Mouse (Mus musculus) forebrain, embryonic 14.5 days (tissue): ENCODE measurements around the gene Gstt1. TPM values are rescaled to one million over a fixed set of nuclear protein-coding genes. Genes with fewer than 3 reads are reported as not detected.
"Not testable (repeated sequence)": the region's sequence is repeated elsewhere in the genome, so short reads cannot be mapped to it uniquely, and the experiment has no call there.

ENCODE experiments used
- ATAC-seq: fragments of 200-750 bp; cut with Nextera tagmentation; 2 replicates; pipeline ENCODE4 v1.8.0; 2017; ENCODE audit warnings: mild to moderate bottlenecking, moderate library complexity
- DNase-seq: peaks from one replicate; pipeline ENCODE4 v3.0.0-alpha.2; 2015; ENCODE audit warnings: low spot score
- H3K27ac ChIP-seq: fragments of 300-500 bp; sonication (generic); 2 replicates; pipeline ENCODE4 v1.5.1; 2014; ENCODE audit warnings: low read depth, mild to moderate bottlenecking, control low read depth, low read length, moderate library complexity
- H3K27me3 ChIP-seq: fragments of 300-500 bp; sonication (generic); replicated peaks from 2 replicates; pipeline ENCODE4 v1.6.1; 2014; ENCODE audit warnings: low read length, control low read depth, mixed read lengths; ENCODE audit not compliant: control insufficient read depth, insufficient read depth
- H3K36me3 ChIP-seq: fragments of 300-500 bp; sonication (generic); 2 replicates; pipeline ENCODE4 v1.6.1; 2014; ENCODE audit warnings: low read length, control low read depth; ENCODE audit not compliant: control insufficient read depth, insufficient read depth
- H3K4me1 ChIP-seq: fragments of 300-500 bp; sonication (generic); 2 replicates; pipeline ENCODE4 v1.6.1; 2014; ENCODE audit warnings: antibody characterized with exemption, low read length, control low read depth; ENCODE audit not compliant: control insufficient read depth, insufficient read depth
- H3K4me2 ChIP-seq: fragments of 300-500 bp; sonication (generic); 2 replicates; pipeline ENCODE4 v1.6.1; 2014; ENCODE audit warnings: mild to moderate bottlenecking, control low read depth, low read length
- H3K4me3 ChIP-seq: fragments of 300-500 bp; sonication (generic); 2 replicates; pipeline ENCODE4 v1.5.1; 2014; ENCODE audit warnings: low read depth, low read length, control low read depth
- H3K9ac ChIP-seq: fragments of 300-500 bp; sonication (generic); 2 replicates; pipeline ENCODE4 v1.6.1; 2014; ENCODE audit warnings: mild to moderate bottlenecking, low read length, control low read depth, moderate library complexity
- H3K9me3 ChIP-seq: fragments of 300-500 bp; sonication (generic); replicated peaks from 2 replicates; pipeline ENCODE4 v1.6.1; 2016; ENCODE audit warnings: low read length, control low read depth, mixed read lengths; ENCODE audit not compliant: control insufficient read depth
- WGBS: fragments of 180-500 bp; shearing (Covaris S2); extraction: QIAGEN DNeasy Blood & Tissue Kit; methylation state at CpG from one replicate; pipeline ENCODE4 v1.1.7; 2014; 5-methylcytosine and 5-hydroxymethylcytosine counted together
- polyA plus RNA-seq: library from polyadenylated mRNA; unstranded; fragments of >200 nt; fragmentation: Nextera tagmentation; extraction: Ambion mirVana; gene quantifications from 2 replicates; pipeline ENCODE4 v1.2.1, GENCODE M21; 2014

The Gstt1 gene
- polyA plus RNA-seq: 11.5 and 13.0 TPM in 2 replicates

DNA sequence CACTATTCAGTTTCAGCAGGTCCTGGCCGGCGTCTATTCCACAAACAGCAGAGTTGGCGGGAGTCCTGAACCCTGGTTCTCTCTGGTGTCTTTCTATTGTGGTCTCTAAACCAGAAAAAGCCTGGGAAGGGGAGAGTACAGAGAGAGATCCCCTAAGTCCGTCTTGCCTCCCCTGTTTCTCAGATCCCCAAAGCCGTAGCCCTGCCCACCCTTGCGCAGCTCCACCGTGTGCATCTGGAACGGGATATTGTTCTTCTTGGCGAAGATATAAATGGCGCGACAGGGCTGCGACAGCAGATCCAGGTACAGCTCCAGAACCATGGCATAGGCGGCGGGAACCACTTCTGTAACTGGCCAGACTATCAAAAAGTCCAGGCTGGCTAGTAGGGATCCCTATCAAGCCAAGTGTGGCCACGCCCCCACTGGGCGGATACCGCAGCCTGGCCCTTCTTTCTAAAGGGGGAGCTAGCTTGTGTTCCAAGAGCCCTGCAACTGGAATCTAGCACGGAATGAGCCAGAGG, at the start of gene Gstt1:
Gene Gstt1 (minus strand): TSS at position 409 of the 521 bp plus-strand sequence.
- DNase-seq: peak; percentile 65
- Histone ChIP-seq H3K36me3 (no peaks in the 10 kb centered on the region), H3K4me1 (peaks cover 3% of the 10 kb centered on the region; the same call in 1 of the 2 replicates), H3K9ac (peak within 1 kb of the TSS; percentile 58), H3K27me3 (no peaks in the 10 kb centered on the region; the same call in 1 of the 2 replicates), H3K9me3 (no peaks in the 10 kb centered on the region), H3K27ac (no peak within 1 kb of the TSS), H3K4me3 (peak within 1 kb of the TSS; percentile 39), H3K4me2 (peak within 1 kb of the TSS; percentile 80)
- WGBS: 1% methylated on average over 18 of the region's 18 CpGs
- ATAC-seq: peak; percentile 66

DNA sequence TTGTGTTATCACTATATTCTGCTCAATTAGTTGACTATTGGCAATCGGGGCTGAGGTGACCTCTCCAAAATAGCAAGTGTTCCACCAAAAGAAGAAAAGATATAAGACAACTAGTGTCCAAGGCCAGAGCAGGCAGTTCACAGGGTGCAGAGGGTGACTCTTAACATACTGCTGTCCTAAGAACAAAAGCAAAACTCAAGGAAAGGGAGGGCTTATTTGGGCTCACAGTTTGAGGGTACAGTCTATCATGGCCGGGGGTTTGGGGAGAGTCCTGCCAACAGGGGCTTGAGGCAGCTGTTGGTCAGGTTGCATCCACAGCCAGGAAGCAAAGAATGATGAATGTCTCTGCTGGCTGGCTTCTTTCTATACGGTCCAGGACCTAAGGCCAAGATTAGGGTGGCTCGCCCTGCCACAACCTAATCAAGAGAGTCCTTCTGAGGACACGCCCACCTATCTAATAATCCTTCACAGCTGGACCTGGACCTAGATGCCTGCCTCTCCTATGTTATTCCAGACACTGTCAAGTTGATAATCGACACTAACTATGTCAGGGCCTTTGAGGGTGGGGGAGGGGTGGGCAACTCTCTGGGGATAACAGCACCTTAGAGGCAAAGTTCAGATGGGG, 47.0 kb upstream of the Gstt1 start:
- Histone ChIP-seq H3K4me1 (no peaks in the 10 kb centered on the region), H3K4me3 (no peak overlapping the region), H3K4me2 (no peak overlapping the region), H3K36me3 (no peaks in the 10 kb centered on the region), H3K27me3 (no peaks in the 10 kb centered on the region), H3K27ac (no peak overlapping the region), H3K9ac (no peak overlapping the region), H3K9me3 (no peaks in the 10 kb centered on the region)
- no peak for ATAC-seq
- DNase-seq: no peak
- 85% methylated on average over 6 of the region's 6 CpGs for WGBS

GRCm38 (mm10) chr10:75844800-75845199, 46.4 kb upstream of the Gstt1 start:
- H3K36me3 ChIP-seq: no peaks in the 10 kb centered on the region
- H3K4me2 ChIP-seq: no peak overlapping the region
- DNase-seq (no peak), ATAC-seq (no peak)
- H3K9me3 ChIP-seq: no peaks in the 10 kb centered on the region
- no peaks in the 10 kb centered on the region for H3K4me1 ChIP-seq
- H3K27me3 ChIP-seq: no peaks in the 10 kb centered on the region
- H3K4me3 ChIP-seq: no peak overlapping the region
- no peak overlapping the region for H3K9ac ChIP-seq
- 45% methylated on average over 1 of the region's 1 CpGs for WGBS
- H3K27ac ChIP-seq: no peak overlapping the region

GRCm38 (mm10) chr10:75843898-75844297, 45.5 kb upstream of the Gstt1 start:
- H3K4me1 ChIP-seq, H3K9me3 ChIP-seq, ATAC-seq, H3K9ac ChIP-seq, H3K27me3 ChIP-seq, H3K4me3 ChIP-seq, DNase-seq, H3K36me3 ChIP-seq, H3K4me2 ChIP-seq, H3K27ac ChIP-seq: not testable (repeated sequence)
- WGBS: 85% methylated on average over 6 of the region's 6 CpGs

GRCm38 (mm10) chr10:75839092-75839491, 40.7 kb upstream of the Gstt1 start:
- ATAC-seq: no peak
- H3K27ac ChIP-seq: no peak overlapping the region
- WGBS: 85% methylated on average over 10 of the region's 10 CpGs
- H3K9ac ChIP-seq: no peak overlapping the region
- H3K36me3 ChIP-seq: no peaks in the 10 kb centered on the region
- H3K4me2 ChIP-seq: no peak overlapping the region
- H3K4me1 ChIP-seq: peaks cover 9% of the 10 kb centered on the region; the same call in 1 of the 2 replicates
- no peak for DNase-seq
- H3K9me3 ChIP-seq: no peaks in the 10 kb centered on the region
- no peaks in the 10 kb centered on the region for H3K27me3 ChIP-seq
- no peak overlapping the region for H3K4me3 ChIP-seq

DNA sequence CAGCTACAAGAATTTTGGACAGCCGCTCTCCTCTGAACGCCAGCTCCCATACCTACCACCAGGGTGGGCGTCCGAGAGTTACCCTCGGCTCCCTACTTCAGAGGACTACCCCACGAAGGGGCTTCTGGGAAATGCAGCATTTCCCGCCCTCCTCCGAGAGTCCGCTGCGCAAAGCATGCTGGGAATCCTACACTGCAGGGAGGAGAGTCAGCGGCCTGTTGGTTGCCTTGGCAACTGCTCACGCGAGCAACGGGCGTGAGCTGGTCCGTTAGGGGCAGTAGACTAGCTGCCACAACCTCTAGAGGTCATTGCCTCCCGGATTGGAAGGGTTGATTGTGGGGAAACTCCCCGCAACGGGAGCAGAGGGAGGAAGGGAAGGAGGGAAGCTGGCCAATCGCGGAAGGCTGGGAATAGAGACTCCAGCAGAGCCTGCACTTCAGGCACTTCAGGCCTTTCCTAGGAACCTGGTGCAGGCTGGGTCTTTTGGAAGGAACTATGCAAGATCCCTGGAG, 38.9 kb upstream of the Gstt1 start, which contains the start of gene Gstt2:
Gene Gstt2 (minus strand): TSS at position 177 of the 512 bp plus-strand sequence.
- H3K4me3 ChIP-seq: peak within 1 kb of the TSS; percentile 32
- WGBS: under 1% methylated on average over 21 of the region's 21 CpGs

DNA sequence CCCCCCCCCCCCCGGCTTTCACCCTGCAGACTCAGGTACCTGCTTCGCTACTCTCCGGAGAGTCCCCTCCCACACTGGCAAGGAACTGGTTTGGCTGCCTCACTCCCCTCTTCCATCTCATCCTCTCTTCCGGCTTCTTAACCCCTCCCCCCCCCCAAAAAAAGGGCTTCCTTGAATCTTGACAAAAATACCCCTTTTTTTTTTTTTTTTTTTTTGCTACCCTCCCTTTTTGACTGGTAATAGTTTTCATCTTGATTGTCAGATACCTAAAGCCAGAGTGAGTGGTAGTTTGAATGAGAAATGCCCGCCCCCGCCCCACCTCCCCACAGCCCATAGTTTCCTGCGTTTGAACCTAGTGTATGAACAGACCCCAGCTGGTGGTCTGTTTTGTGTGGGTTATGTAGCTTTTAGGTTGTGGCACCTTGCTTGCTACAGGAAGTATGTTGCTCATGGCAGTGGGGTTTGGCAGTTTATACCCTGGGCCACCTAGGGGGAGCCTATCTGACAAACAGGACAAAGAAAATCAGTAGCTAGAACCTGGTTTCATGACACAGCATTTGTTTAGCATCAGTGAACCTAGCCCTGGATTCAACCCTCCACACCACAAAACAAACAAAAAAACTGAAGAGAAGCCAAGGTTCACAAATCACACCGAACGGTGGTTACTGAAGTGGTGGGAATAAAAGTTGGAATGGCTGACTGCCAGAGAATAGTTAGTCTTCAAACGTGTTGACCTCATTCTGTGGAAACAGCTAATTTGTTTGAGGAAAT, 37.6 kb upstream of the Gstt1 start:
- ATAC-seq: no peak
- H3K4me2 ChIP-seq: peak overlapping the region; percentile 45
- peak overlapping the region; percentile 38; the same call in 1 of the 2 replicates for H3K9ac ChIP-seq
- H3K27me3 ChIP-seq: no peaks in the 10 kb centered on the region; the same call in 1 of the 2 replicates
- H3K9me3 ChIP-seq: no peaks in the 10 kb centered on the region
- no peak overlapping the region for H3K4me3 ChIP-seq
- no peak overlapping the region for H3K27ac ChIP-seq
- H3K4me1 ChIP-seq: peaks cover 9% of the 10 kb centered on the region; the same call in 1 of the 2 replicates
- no peaks in the 10 kb centered on the region for H3K36me3 ChIP-seq
- 23% methylated on average over 8 of the region's 10 CpGs for WGBS
- DNase-seq: no peak

More for the DNA sequence above, 38.9 kb upstream of the Gstt1 start, which contains the start of gene Gstt2:
- DNase-seq (peak; percentile 97), ATAC-seq (peak; percentile 91)
- H3K27me3 ChIP-seq: no peaks in the 10 kb centered on the region; the same call in 1 of the 2 replicates
- peak within 1 kb of the TSS; percentile 59 for H3K4me2 ChIP-seq
- peak within 1 kb of the TSS; percentile 52 for H3K27ac ChIP-seq
- H3K36me3 ChIP-seq: no peaks in the 10 kb centered on the region
- H3K4me1 ChIP-seq: peaks cover 9% of the 10 kb centered on the region; the same call in 1 of the 2 replicates
- no peaks in the 10 kb centered on the region for H3K9me3 ChIP-seq
- peak within 1 kb of the TSS; percentile 50 for H3K9ac ChIP-seq

- ATAC-seq (no peak), DNase-seq (no peak)
- Histone ChIP-seq H3K9me3 (no peaks in the 10 kb centered on the region), H3K27ac (no peak overlapping the region), H3K9ac (peak overlapping the region; percentile 38; the same call in 1 of the 2 replicates), H3K4me2 (peak overlapping the region; percentile 45), H3K27me3 (no peaks in the 10 kb centered on the region; the same call in 1 of the 2 replicates), H3K4me1 (peaks cover 9% of the 10 kb centered on the region; the same call in 1 of the 2 replicates), H3K4me3 (peak overlapping the region; percentile 8; the same call in 1 of the 2 replicates), H3K36me3 (no peaks in the 10 kb centered on the region)
- WGBS: 1% methylated on average over 10 of the region's 10 CpGs
Measured at GRCm38 (mm10) chr10:75835307-75835706, 36.9 kb upstream of the Gstt1 start.
